Mouse (Mus musculus): ENCODE data around the gene Etfbkmt. TPM values are rescaled to one million over a fixed set of nuclear protein-coding genes. Genes with fewer than 3 reads are reported as not detected.
"Not testable (repeated sequence)": the region's sequence is repeated elsewhere in the genome, so short reads cannot be mapped to it uniquely, and the experiment has no call there.

Etfbkmt gene
- polyA plus RNA-seq, 1 experiment = not detected

- WGBS = 97% methylated on average over 1 of the region's 1 CpGs
- TF ChIP-seq CTCF (IDR thresholded peaks at IDR 0.05; ENCODE audit: insufficient read depth, low read depth, low read length) (no peak), POLR2A (IDR thresholded peaks at IDR 0.05; ENCODE audit: insufficient read depth, low read depth, low read length) (no peak)
- Histone ChIP-seq H3K27ac (ENCODE audit: insufficient read depth, low read depth, low read length) (no peak overlapping the region), H3K4me3 (ENCODE audit: insufficient read depth, low read depth, low read length) (no peak overlapping the region), H3K4me1 (ENCODE audit: control insufficient read depth, insufficient read depth, low read length) (no peaks in the 10 kb centered on the region)
Measured at GRCm38 (mm10) chr6:149145143-149145542, 5.5 kb downstream of the Etfbkmt start.

GRCm38 (mm10) chr6:149148436-149149229, 9.0 kb downstream of the Etfbkmt start:
- no peaks in the 10 kb centered on the region for H3K4me1 ChIP-seq (ENCODE audit: control insufficient read depth, insufficient read depth, low read length)
- H3K4me3 ChIP-seq (ENCODE audit: insufficient read depth, low read depth, low read length) = no peak overlapping the region
- WGBS = 93% methylated on average over 7 of the region's 7 CpGs
- H3K27ac ChIP-seq (ENCODE audit: insufficient read depth, low read depth, low read length) = no peak overlapping the region
- TF ChIP-seq POLR2A (IDR thresholded peaks at IDR 0.05; ENCODE audit: insufficient read depth, low read depth, low read length) (no peak), CTCF (IDR thresholded peaks at IDR 0.05; ENCODE audit: insufficient read depth, low read depth, low read length) (no peak)

DNA sequence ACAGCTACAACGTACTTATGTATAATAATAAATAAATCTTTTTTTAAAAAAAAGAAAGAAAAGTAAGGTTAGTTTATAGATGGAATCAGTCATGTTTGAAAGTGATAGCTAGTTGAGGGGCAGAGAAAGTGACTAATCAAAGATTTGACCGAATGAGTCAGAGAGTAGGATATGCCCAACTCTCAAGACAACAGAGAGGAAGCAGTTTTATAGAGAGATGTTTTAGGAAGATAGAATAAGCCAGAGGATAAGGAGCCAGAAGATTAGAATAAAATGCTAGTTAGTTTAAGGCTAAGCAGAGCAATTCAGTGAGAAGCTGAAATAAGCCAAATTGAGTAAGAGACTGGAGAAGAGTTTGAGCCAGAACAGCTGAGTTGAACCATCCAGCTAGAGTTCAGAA, 12.5 kb downstream of the Etfbkmt start:
- Histone ChIP-seq H3K4me3 (ENCODE audit: insufficient read depth, low read depth, low read length) (no peak overlapping the region), H3K4me1 (ENCODE audit: control insufficient read depth, insufficient read depth, low read length) (no peaks in the 10 kb centered on the region), H3K27ac (ENCODE audit: insufficient read depth, low read depth, low read length) (no peak overlapping the region)
- WGBS = 94% methylated on average over 2 of the region's 2 CpGs
- no peak for TF ChIP-seq POLR2A (IDR thresholded peaks at IDR 0.05; ENCODE audit: insufficient read depth, low read depth, low read length)
- no peak for TF ChIP-seq CTCF (IDR thresholded peaks at IDR 0.05; ENCODE audit: insufficient read depth, low read depth, low read length)

GRCm38 (mm10) chr6:149153473-149154115, 13.9 kb downstream of the Etfbkmt start:
- H3K27ac ChIP-seq (ENCODE audit: insufficient read depth, low read depth, low read length) = no peak overlapping the region
- TF ChIP-seq CTCF (IDR thresholded peaks at IDR 0.05; ENCODE audit: insufficient read depth, low read depth, low read length) (no peak), POLR2A (IDR thresholded peaks at IDR 0.05; ENCODE audit: insufficient read depth, low read depth, low read length) (no peak)
- no peak overlapping the region for H3K4me3 ChIP-seq (ENCODE audit: insufficient read depth, low read depth, low read length)
- WGBS = 58% methylated on average over 6 of the region's 6 CpGs
- H3K4me1 ChIP-seq (ENCODE audit: control insufficient read depth, insufficient read depth, low read length) = no peaks in the 10 kb centered on the region

GRCm38 (mm10) chr6:149154116-149155030, 14.7 kb downstream of the Etfbkmt start:
- Histone ChIP-seq H3K27ac (ENCODE audit: insufficient read depth, low read depth, low read length) (no peak overlapping the region), H3K4me3 (ENCODE audit: insufficient read depth, low read depth, low read length) (no peak overlapping the region), H3K4me1 (ENCODE audit: control insufficient read depth, insufficient read depth, low read length) (no peaks in the 10 kb centered on the region)
- 36% methylated on average over 8 of the region's 8 CpGs for WGBS
- no peak for TF ChIP-seq POLR2A (IDR thresholded peaks at IDR 0.05; ENCODE audit: insufficient read depth, low read depth, low read length)
- no peak for TF ChIP-seq CTCF (IDR thresholded peaks at IDR 0.05; ENCODE audit: insufficient read depth, low read depth, low read length)

DNA sequence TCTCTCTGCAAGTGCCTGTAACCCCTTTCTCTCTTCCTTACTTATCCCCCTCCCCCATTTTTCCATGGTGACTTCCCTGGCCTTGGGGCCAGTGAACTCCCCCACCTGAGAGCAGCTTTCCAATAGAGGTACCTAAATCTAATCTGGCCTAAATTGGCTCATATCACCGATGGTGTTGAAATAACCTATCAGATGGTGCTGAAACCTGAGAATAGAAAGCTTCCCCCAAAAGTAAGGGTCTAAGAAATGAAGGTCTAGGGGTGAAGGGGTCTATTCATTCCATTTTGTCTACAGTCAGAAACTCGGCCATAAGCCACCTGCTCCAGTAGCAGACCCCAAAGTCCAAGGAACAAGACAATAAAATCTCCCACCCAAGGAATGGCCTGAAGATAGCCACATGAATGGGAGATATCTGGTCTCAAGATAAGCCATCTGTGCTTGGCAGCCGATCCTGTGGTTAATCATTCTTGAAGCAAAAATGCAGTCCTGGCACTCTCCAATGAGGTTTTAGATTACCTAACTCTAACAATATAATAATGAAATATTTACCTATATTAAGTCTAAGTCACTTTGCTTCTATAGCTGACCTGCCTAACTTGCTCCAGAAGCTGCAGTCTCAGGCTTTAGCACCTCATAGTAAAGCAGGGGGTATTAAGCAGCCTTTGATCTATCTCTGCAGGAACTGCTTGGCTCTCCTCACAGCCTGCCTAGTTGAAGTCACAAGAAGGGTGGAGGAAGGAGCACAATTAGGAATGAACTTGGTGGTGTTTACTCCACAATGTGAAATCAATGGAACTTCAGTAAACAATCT, 15.6 kb downstream of the Etfbkmt start:
- Histone ChIP-seq H3K4me1 (ENCODE audit: control insufficient read depth, insufficient read depth, low read length) (no peaks in the 10 kb centered on the region), H3K4me3 (ENCODE audit: insufficient read depth, low read depth, low read length) (no peak overlapping the region), H3K27ac (ENCODE audit: insufficient read depth, low read depth, low read length) (no peak overlapping the region)
- TF ChIP-seq CTCF (IDR thresholded peaks at IDR 0.05; ENCODE audit: insufficient read depth, low read depth, low read length) = no peak
- TF ChIP-seq POLR2A (IDR thresholded peaks at IDR 0.05; ENCODE audit: insufficient read depth, low read depth, low read length) = no peak
- 84% methylated on average over 3 of the region's 3 CpGs for WGBS

- H3K4me1 ChIP-seq (ENCODE audit: control insufficient read depth, insufficient read depth, low read length); H3K27ac ChIP-seq (ENCODE audit: insufficient read depth, low read depth, low read length); H3K4me3 ChIP-seq (ENCODE audit: insufficient read depth, low read depth, low read length): not testable (repeated sequence)
- 87% methylated on average over 3 of the region's 4 CpGs for WGBS
Measured at GRCm38 (mm10) chr6:149167038-149167437, 27.4 kb downstream of the Etfbkmt start.

DNA sequence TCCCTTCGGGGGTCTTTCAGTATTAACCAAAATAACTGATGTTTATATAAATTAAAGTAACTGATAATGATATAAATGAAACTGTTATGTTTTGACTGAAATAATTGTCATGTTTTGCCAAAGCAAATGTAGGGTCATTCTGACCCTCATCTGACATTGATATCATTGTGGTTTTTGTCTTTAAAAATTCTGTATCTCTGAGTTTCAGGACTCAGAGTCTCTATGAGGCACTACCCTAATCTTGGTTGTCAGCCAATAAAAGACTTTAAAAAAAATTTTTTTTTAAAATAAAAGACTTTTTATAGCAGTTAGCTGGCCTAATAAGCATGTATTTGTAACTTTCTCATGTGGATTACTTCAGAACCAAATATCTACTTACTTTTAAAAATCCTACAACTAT, 28.0 kb downstream of the Etfbkmt start:
- H3K27ac ChIP-seq (ENCODE audit: insufficient read depth, low read depth, low read length) = no peak overlapping the region
- TF ChIP-seq CTCF (IDR thresholded peaks at IDR 0.05; ENCODE audit: insufficient read depth, low read depth, low read length) (no peak), POLR2A (IDR thresholded peaks at IDR 0.05; ENCODE audit: insufficient read depth, low read depth, low read length) (no peak)
- 98% methylated on average over 1 of the region's 1 CpGs for WGBS
- no peaks in the 10 kb centered on the region for H3K4me1 ChIP-seq (ENCODE audit: control insufficient read depth, insufficient read depth, low read length)
- no peak overlapping the region for H3K4me3 ChIP-seq (ENCODE audit: insufficient read depth, low read depth, low read length)

Measured in olfactory bulb, adult 2 months (tissue).